Mouse (Mus musculus): ENCODE results near the gene Tpi1. TPM values are rescaled to one million over a fixed set of nuclear protein-coding genes. Genes with fewer than 3 reads are reported as not detected.

Tpi1 gene
- polyA plus RNA-seq, 1 experiment from 2014 or later = 674 TPM

GRCm38 (mm10) chr6:124828868-124829798 is 15.0 kb upstream of the Tpi1 start, which contains the start of the genes Usp5 and Cdca3:
Gene Usp5, minus strand, starts transcription at chr6:124829484.
Gene Cdca3, plus strand, starts transcription at chr6:124829547.
- peaks cover 65% of the 10 kb centered on the region for H3K36me3 ChIP-seq
- peak within 1 kb of the TSS; percentile 86 for H3K4me3 ChIP-seq
- peaks cover 43% of the 10 kb centered on the region for H3K4me1 ChIP-seq
- H3K27ac ChIP-seq = peak within 1 kb of the TSS; percentile 92
- H3K9me3 ChIP-seq (replicated peaks) = no peaks in the 10 kb centered on the region
- no peaks in the 10 kb centered on the region for H3K27me3 ChIP-seq (replicated peaks)
- H3K4me2 ChIP-seq = peak within 1 kb of the TSS; percentile 95
- peak within 1 kb of the TSS; percentile 88 for H3K9ac ChIP-seq
- ATAC-seq = peak; percentile 90
- under 1% methylated on average over 55 of the region's 55 CpGs for WGBS (ENCODE audit: insufficient replicate concordance)

GRCm38 (mm10) chr6:124828101-124828592 is 14.1 kb upstream of the Tpi1 start:
- peak overlapping the region; percentile 73 for H3K27ac ChIP-seq
- H3K36me3 ChIP-seq = peaks cover 65% of the 10 kb centered on the region
- peak overlapping the region; percentile 86 for H3K4me3 ChIP-seq
- H3K4me1 ChIP-seq = peaks cover 42% of the 10 kb centered on the region
- H3K9me3 ChIP-seq (replicated peaks) = no peaks in the 10 kb centered on the region
- no peak for ATAC-seq
- H3K27me3 ChIP-seq (replicated peaks) = no peaks in the 10 kb centered on the region
- H3K9ac ChIP-seq = peak overlapping the region; percentile 65
- WGBS (ENCODE audit: insufficient replicate concordance) = 16% methylated on average over 10 of the region's 10 CpGs
- peak overlapping the region; percentile 95 for H3K4me2 ChIP-seq

- Histone ChIP-seq H3K27me3 (replicated peaks) (no peaks in the 10 kb centered on the region), H3K4me3 (no peak overlapping the region), H3K9ac (no peak overlapping the region), H3K36me3 (peaks cover 100% of the 10 kb centered on the region), H3K9me3 (replicated peaks) (no peaks in the 10 kb centered on the region), H3K4me2 (no peak overlapping the region), H3K4me1 (0 out of 2 replicates have a peak, but pooled peaks cover 4% of the 10 kb centered on the region), H3K27ac (no peak overlapping the region)
- ATAC-seq = no peak
- 92% methylated on average over 4 of the region's 4 CpGs for WGBS (ENCODE audit: insufficient replicate concordance)
Measured at GRCm38 (mm10) chr6:124822049-124822448, 8.0 kb upstream of the Tpi1 start.

- 72% methylated on average over 5 of the region's 5 CpGs for WGBS (ENCODE audit: insufficient replicate concordance)
- no peaks in the 10 kb centered on the region for H3K9me3 ChIP-seq (replicated peaks)
- no peaks in the 10 kb centered on the region for H3K27me3 ChIP-seq (replicated peaks)
- no peak overlapping the region for H3K4me2 ChIP-seq
- ATAC-seq = no peak
- H3K27ac ChIP-seq = no peak overlapping the region
- peaks cover 99% of the 10 kb centered on the region for H3K36me3 ChIP-seq
- no peak overlapping the region for H3K4me3 ChIP-seq
- 0 out of 2 replicates have a peak, but pooled peaks cover under 1% of the 10 kb centered on the region for H3K4me1 ChIP-seq
- no peak overlapping the region for H3K9ac ChIP-seq
Measured at GRCm38 (mm10) chr6:124820891-124821290, 6.8 kb upstream of the Tpi1 start.

GRCm38 (mm10) chr6:124817971-124818370 is 3.9 kb upstream of the Tpi1 start:
- no peak for ATAC-seq
- peaks cover 18% of the 10 kb centered on the region for H3K4me1 ChIP-seq
- no peaks in the 10 kb centered on the region for H3K9me3 ChIP-seq (replicated peaks)
- H3K4me3 ChIP-seq = no peak overlapping the region
- H3K4me2 ChIP-seq = no peak overlapping the region
- H3K27ac ChIP-seq = no peak overlapping the region
- H3K27me3 ChIP-seq (replicated peaks) = no peaks in the 10 kb centered on the region
- 64% methylated on average over 8 of the region's 8 CpGs for WGBS (ENCODE audit: insufficient replicate concordance)
- peaks cover 80% of the 10 kb centered on the region for H3K36me3 ChIP-seq
- no peak overlapping the region for H3K9ac ChIP-seq

- no peak for ATAC-seq
- Histone ChIP-seq H3K4me1 (peaks cover 22% of the 10 kb centered on the region), H3K9ac (no peak overlapping the region), H3K36me3 (peaks cover 80% of the 10 kb centered on the region), H3K4me3 (no peak overlapping the region), H3K27me3 (replicated peaks) (no peaks in the 10 kb centered on the region), H3K4me2 (no peak overlapping the region), H3K27ac (no peak overlapping the region), H3K9me3 (replicated peaks) (no peaks in the 10 kb centered on the region)
- WGBS (ENCODE audit: insufficient replicate concordance) = 94% methylated on average over 8 of the region's 8 CpGs
Measured at GRCm38 (mm10) chr6:124817563-124817962, 3.5 kb upstream of the Tpi1 start.

GRCm38 (mm10) chr6:124817125-124817524 is 3.0 kb upstream of the Tpi1 start:
- H3K4me2 ChIP-seq = no peak overlapping the region
- H3K4me1 ChIP-seq = peaks cover 27% of the 10 kb centered on the region
- no peaks in the 10 kb centered on the region for H3K27me3 ChIP-seq (replicated peaks)
- peaks cover 80% of the 10 kb centered on the region for H3K36me3 ChIP-seq
- no peak overlapping the region for H3K4me3 ChIP-seq
- no peak for ATAC-seq
- WGBS (ENCODE audit: insufficient replicate concordance) = 93% methylated on average over 11 of the region's 11 CpGs
- H3K9ac ChIP-seq = no peak overlapping the region
- H3K27ac ChIP-seq = no peak overlapping the region
- no peaks in the 10 kb centered on the region for H3K9me3 ChIP-seq (replicated peaks)

GRCm38 (mm10) chr6:124816611-124817010 is 2.5 kb upstream of the Tpi1 start:
- Histone ChIP-seq H3K27me3 (replicated peaks) (no peaks in the 10 kb centered on the region), H3K4me1 (peaks cover 32% of the 10 kb centered on the region), H3K9me3 (replicated peaks) (no peaks in the 10 kb centered on the region), H3K4me3 (no peak overlapping the region), H3K36me3 (peaks cover 80% of the 10 kb centered on the region), H3K9ac (no peak overlapping the region), H3K27ac (no peak overlapping the region), H3K4me2 (no peak overlapping the region)
- no peak for ATAC-seq
- WGBS (ENCODE audit: insufficient replicate concordance) = 78% methylated on average over 4 of the region's 4 CpGs

GRCm38 (mm10) chr6:124814858-124815774 is 1.0 kb upstream of the Tpi1 start:
- H3K4me3 ChIP-seq = no peak overlapping the region
- H3K4me1 ChIP-seq = peaks cover 47% of the 10 kb centered on the region
- H3K27ac ChIP-seq = 0 out of 2 replicates have a peak overlapping the region, but pooled peaks have one; percentile 22
- H3K27me3 ChIP-seq (replicated peaks) = no peaks in the 10 kb centered on the region
- WGBS (ENCODE audit: insufficient replicate concordance) = 73% methylated on average over 9 of the region's 9 CpGs
- H3K4me2 ChIP-seq = peak overlapping the region; percentile 94
- H3K9ac ChIP-seq = no peak overlapping the region
- no peak for ATAC-seq
- no peaks in the 10 kb centered on the region for H3K9me3 ChIP-seq (replicated peaks)
- peaks cover 80% of the 10 kb centered on the region for H3K36me3 ChIP-seq

GRCm38 (mm10) chr6:124814448-124814847 is 352 bp upstream of the Tpi1 start:
- Histone ChIP-seq H3K4me3 (peak overlapping the region; percentile 85), H3K9me3 (replicated peaks) (no peaks in the 10 kb centered on the region), H3K27me3 (replicated peaks) (no peaks in the 10 kb centered on the region), H3K9ac (peak overlapping the region; percentile 90), H3K36me3 (peaks cover 77% of the 10 kb centered on the region), H3K4me2 (peak overlapping the region; percentile 94), H3K27ac (peak overlapping the region; percentile 34; the same call in 1 of the 2 replicates), H3K4me1 (peaks cover 53% of the 10 kb centered on the region)
- ATAC-seq = peak; percentile 8; the same call in 1 of the 2 replicates
- WGBS (ENCODE audit: insufficient replicate concordance) = 34% methylated on average over 8 of the region's 8 CpGs

- H3K9me3 ChIP-seq (replicated peaks) = no peaks in the 10 kb centered on the region
- peaks cover 58% of the 10 kb centered on the region for H3K4me1 ChIP-seq
- under 1% methylated on average over 18 of the region's 18 CpGs for WGBS (ENCODE audit: insufficient replicate concordance)
- H3K9ac ChIP-seq = peak overlapping the region; percentile 90
- H3K4me3 ChIP-seq = peak overlapping the region; percentile 85
- peak; percentile 61 for ATAC-seq
- peaks cover 68% of the 10 kb centered on the region for H3K36me3 ChIP-seq
- H3K27ac ChIP-seq = peak overlapping the region; percentile 91
- H3K27me3 ChIP-seq (replicated peaks) = no peaks in the 10 kb centered on the region
- H3K4me2 ChIP-seq = peak overlapping the region; percentile 94
Measured at GRCm38 (mm10) chr6:124813496-124813895, 600 bp downstream of the Tpi1 start.

Data from liver, embryonic 12.5 days (tissue).